Mouse (Mus musculus) hindbrain, embryonic 10.5 days (tissue): Measurements from ENCODE around the gene Epn1. TPM values are rescaled to one million over a fixed set of nuclear protein-coding genes. Genes with fewer than 3 reads are reported as not detected.

Experiments used
- DNase-seq: peaks from one replicate; pipeline ENCODE4 v3.0.0-alpha.2; 2017; ENCODE audit warnings: low spot score
- H3K27ac ChIP-seq: fragments of 300-500 bp; sonication (generic); 2 replicates; pipeline ENCODE4 v1.5.1; 2016; ENCODE audit warnings: mild to moderate bottlenecking, moderate library complexity
- H3K27me3 ChIP-seq: fragments of 300-500 bp; sonication (generic); 2 replicates; pipeline ENCODE4 v1.6.1; 2016; ENCODE audit warnings: mild to moderate bottlenecking; ENCODE audit not compliant: poor library complexity, insufficient read depth, severe bottlenecking
- H3K36me3 ChIP-seq: fragments of 300-500 bp; sonication (generic); 2 replicates; pipeline ENCODE4 v1.6.1; 2016; ENCODE audit warnings: mild to moderate bottlenecking, moderate library complexity
- H3K4me1 ChIP-seq: fragments of 300-500 bp; sonication (generic); replicated peaks from 2 replicates; pipeline ENCODE4 v1.6.1; 2016; ENCODE audit warnings: mild to moderate bottlenecking
- H3K4me3 ChIP-seq: fragments of 300-500 bp; sonication (generic); 2 replicates; pipeline ENCODE4 v1.5.1; 2016; ENCODE audit warnings: mild to moderate bottlenecking, moderate library complexity
- H3K9me3 ChIP-seq: fragments of 300-500 bp; sonication (generic); 2 replicates; pipeline ENCODE4 v1.6.1; 2016; ENCODE audit warnings: mild to moderate bottlenecking, moderate library complexity
- WGBS: fragments of 180-500 bp; shearing (Covaris S2); methylation state at CpG from one replicate; pipeline ENCODE4 v1.1.7; 2016; 5-methylcytosine and 5-hydroxymethylcytosine counted together
- polyA plus RNA-seq: library from polyadenylated mRNA; unstranded; fragments of >200 nt; fragmentation: Nextera tagmentation; extraction: Ambion mirVana; gene quantifications from 2 replicates; pipeline ENCODE4 v1.2.1, GENCODE M21; 2016

The Epn1 gene
- polyA plus RNA-seq, 1 experiment from 2014 or later, result 76.8 TPM

GRCm38 (mm10) chr7:5109301-5109700 is 29.3 kb downstream of the Epn1 start:
- WGBS, result 83% methylated on average over 8 of the region's 8 CpGs
- DNase-seq, result no peak

GRCm38 (mm10) chr7:5112701-5113100 is 32.7 kb downstream of the Epn1 start:
- DNase-seq, result no peak
- Histone ChIP-seq H3K27ac (no peak overlapping the region), H3K27me3 (no peaks in the 10 kb centered on the region), H3K9me3 (peaks cover 5% of the 10 kb centered on the region; the same call in 1 of the 2 replicates), H3K4me3 (no peak overlapping the region), H3K4me1 (no peaks in the 10 kb centered on the region), H3K36me3 (no peaks in the 10 kb centered on the region)
- 53% methylated on average over 3 of the region's 3 CpGs for WGBS

More at GRCm38 (mm10) chr7:5109301-5109700, 29.3 kb downstream of the Epn1 start:
- Histone ChIP-seq H3K36me3 (no peaks in the 10 kb centered on the region), H3K4me3 (no peak overlapping the region), H3K27me3 (no peaks in the 10 kb centered on the region), H3K9me3 (peaks cover 5% of the 10 kb centered on the region; the same call in 1 of the 2 replicates), H3K4me1 (no peaks in the 10 kb centered on the region), H3K27ac (no peak overlapping the region)

GRCm38 (mm10) chr7:5116850-5117249 is 36.8 kb downstream of the Epn1 start, which contains the start of gene Rfpl4:
Gene Rfpl4, minus strand, starts transcription at chr7:5116950.
- Histone ChIP-seq H3K27me3 (no peaks in the 10 kb centered on the region), H3K9me3 (no peaks in the 10 kb centered on the region), H3K4me3 (no peak within 1 kb of the TSS), H3K36me3 (no peaks in the 10 kb centered on the region), H3K27ac (no peak within 1 kb of the TSS), H3K4me1 (no peaks in the 10 kb centered on the region)
- DNase-seq, result no peak
- WGBS, result 82% methylated on average over 3 of the region's 3 CpGs

- Histone ChIP-seq H3K36me3 (no peaks in the 10 kb centered on the region), H3K9me3 (0 out of 2 replicates have a peak, but pooled peaks cover 4% of the 10 kb centered on the region), H3K27me3 (peaks cover 4% of the 10 kb centered on the region), H3K4me3 (no peak overlapping the region), H3K27ac (no peak overlapping the region), H3K4me1 (0 out of 2 replicates have a peak, but pooled peaks cover 4% of the 10 kb centered on the region)
- DNase-seq, result no peak
- WGBS, result 87% methylated on average over 8 of the region's 8 CpGs
Observed at GRCm38 (mm10) chr7:5125078-5125477, 45.0 kb downstream of the Epn1 start.

- peak within 1 kb of the TSS; percentile 44 for H3K4me3 ChIP-seq
- 0 out of 2 replicates have a peak, but pooled peaks cover 4% of the 10 kb centered on the region for H3K4me1 ChIP-seq
- WGBS, result 22% methylated on average over 42 of the region's 42 CpGs
- H3K36me3 ChIP-seq, result no peaks in the 10 kb centered on the region
- 0 out of 2 replicates have a peak within 1 kb of the TSS, but pooled peaks have one; percentile 45 for H3K27ac ChIP-seq
- peak; percentile 73 for DNase-seq
- H3K27me3 ChIP-seq, result peaks cover 4% of the 10 kb centered on the region
- H3K9me3 ChIP-seq, result 0 out of 2 replicates have a peak, but pooled peaks cover 4% of the 10 kb centered on the region
Observed at GRCm38 (mm10) chr7:5125549-5126406, 45.7 kb downstream of the Epn1 start, which contains the start of gene Rasl2-9. Gene Rasl2-9, minus strand, starts transcription at chr7:5125950.

Other genes with a start within 250 kb of the Epn1 start
- 0.68 and 1.8 TPM in 2 replicates for gene Shisa7, start 235.5 kb upstream of the Epn1 start, polyA plus RNA-seq
- 2.6 and 3.3 TPM in 2 replicates for gene Isoc2b, start 210.0 kb upstream of the Epn1 start, polyA plus RNA-seq
- gene Isoc2a, start 203.1 kb upstream of the Epn1 start, polyA plus RNA-seq, result 0.73 and 0.82 TPM in 2 replicates
- not detected in 2 replicates for gene Gm36210, start 173.7 kb upstream of the Epn1 start, polyA plus RNA-seq
- 5.3 and 6.5 TPM in 2 replicates for gene Zfp628, start 165.0 kb upstream of the Epn1 start, polyA plus RNA-seq
- 5.2 and 9.6 TPM in 2 replicates for gene Nat14, start 158.2 kb upstream of the Epn1 start, polyA plus RNA-seq
- gene Ssc5d, start 154.4 kb upstream of the Epn1 start, polyA plus RNA-seq, result 1.0 and 1.7 TPM in 2 replicates
- gene Sbk2, start 115.8 kb upstream of the Epn1 start, polyA plus RNA-seq, result not detected in 2 replicates
- 0.10 TPM in 1 of 2 replicates, not detected in the other for gene Sbk3, start 109.1 kb upstream of the Epn1 start, polyA plus RNA-seq
- 31.8 and 43.1 TPM in 2 replicates for gene Zfp579, start 84.1 kb upstream of the Epn1 start, polyA plus RNA-seq
- 9.7 and 9.9 TPM in 2 replicates for gene Zfp524, start 65.8 kb upstream of the Epn1 start, polyA plus RNA-seq
- 55.2 and 65.1 TPM in 2 replicates for gene Fiz1, start 65.5 kb upstream of the Epn1 start, polyA plus RNA-seq
- gene Gm44973, start 64.7 kb upstream of the Epn1 start, polyA plus RNA-seq, result 0.46 TPM in 1 of 2 replicates, not detected in the other
- 6.5 and 9.0 TPM in 2 replicates for gene Zfp865, start 59.9 kb upstream of the Epn1 start, polyA plus RNA-seq
- 5.4 and 7.9 TPM in 2 replicates for gene Ccdc106, start 59.7 kb upstream of the Epn1 start, polyA plus RNA-seq
- gene 4632433K11Rik, start 46.1 kb upstream of the Epn1 start, polyA plus RNA-seq, result 0.34 TPM in 1 of 2 replicates, not detected in the other
- gene Zfp784, start 41.8 kb upstream of the Epn1 start, polyA plus RNA-seq, result 3.3 and 3.9 TPM in 2 replicates
- gene Zfp580, start 28.7 kb upstream of the Epn1 start, polyA plus RNA-seq, result 37.7 and 53.4 TPM in 2 replicates
- 179 and 180 TPM in 2 replicates for gene U2af2, start 18.1 kb upstream of the Epn1 start, polyA plus RNA-seq
- not detected in 2 replicates for gene Rfpl4, start 36.7 kb downstream of the Epn1 start, polyA plus RNA-seq
- gene Rasl2-9, start 45.7 kb downstream of the Epn1 start, polyA plus RNA-seq, result 0.32 and 0.69 TPM in 2 replicates
- not detected in 2 replicates for gene Vmn1r55, start 69.4 kb downstream of the Epn1 start, polyA plus RNA-seq
- gene Vmn1r56, start 116.5 kb downstream of the Epn1 start, polyA plus RNA-seq, result not detected in 2 replicates
- not detected in 2 replicates for gene Vmn1r57, start 138.3 kb downstream of the Epn1 start, polyA plus RNA-seq